Mouse (Mus musculus) liver, postnatal 0 days (tissue): ENCODE results near the gene Rcbtb1. TPM values are rescaled to one million over a fixed set of nuclear protein-coding genes. Genes with fewer than 3 reads are reported as not detected.

ENCODE experiments used
- ATAC-seq: fragments of 200-750 bp; cut with Nextera tagmentation; 2 replicates; pipeline ENCODE4 v1.8.0; 2017; ENCODE audit warnings: mild to moderate bottlenecking, moderate library complexity
- DNase-seq: peaks from one replicate; pipeline ENCODE4 v3.0.0-alpha.2; 2016
- H3K27ac ChIP-seq: fragments of 300-500 bp; sonication (generic); 2 replicates; pipeline ENCODE4 v1.5.1; 2014; ENCODE audit warnings: antibody characterized with exemption, moderate library complexity, mild to moderate bottlenecking, low read depth
- H3K27me3 ChIP-seq: fragments of 300-500 bp; sonication (generic); 2 replicates; pipeline ENCODE4 v1.6.1; 2014; ENCODE audit warnings: low read length, control low read depth, mixed read lengths; ENCODE audit not compliant: insufficient read depth
- H3K36me3 ChIP-seq: fragments of 300-500 bp; sonication (generic); replicated peaks from 2 replicates; pipeline ENCODE4 v1.6.1; 2014; ENCODE audit warnings: mild to moderate bottlenecking, control low read depth, low read length, moderate library complexity, mixed read lengths; ENCODE audit not compliant: insufficient read depth
- H3K4me1 ChIP-seq: fragments of 300-500 bp; sonication (generic); 2 replicates; pipeline ENCODE4 v1.6.1; 2014; ENCODE audit warnings: antibody characterized with exemption, mild to moderate bottlenecking, control low read depth; ENCODE audit not compliant: insufficient read depth
- H3K4me2 ChIP-seq: fragments of 300-500 bp; sonication (generic); 2 replicates; pipeline ENCODE4 v1.6.1; 2014; ENCODE audit warnings: low read depth, mild to moderate bottlenecking, low read length, moderate library complexity, mixed read lengths
- H3K4me3 ChIP-seq: fragments of 300-500 bp; sonication (generic); 2 replicates; pipeline ENCODE4 v1.5.1; 2014; ENCODE audit warnings: low read depth, low read length
- H3K9ac ChIP-seq: fragments of 300-500 bp; sonication (generic); replicated peaks from 2 replicates; pipeline ENCODE4 v1.6.1; 2014; ENCODE audit warnings: mild to moderate bottlenecking, moderate library complexity
- H3K9me3 ChIP-seq: fragments of 300-500 bp; sonication (generic); 2 replicates; pipeline ENCODE4 v1.6.1; 2016; ENCODE audit warnings: mild to moderate bottlenecking, control low read depth, low read length, mixed read lengths
- CTCF ChIP-seq: sonication (generic); IDR thresholded peaks from 2 replicates; pipeline ENCODE4 v1.5.1; 2016; ENCODE audit warnings: antibody characterized with exemption, low read depth
- EP300 ChIP-seq: IDR thresholded peaks from 2 replicates; pipeline ENCODE4 v1.6.1; 2016; ENCODE audit warnings: antibody characterized with exemption, low read depth, mild to moderate bottlenecking
- WGBS: fragments of 180-500 bp; shearing (Covaris S2); extraction: QIAGEN DNeasy Blood & Tissue Kit; methylation state at CpG from one replicate; pipeline ENCODE4 v1.1.7; 2014; ENCODE audit not compliant: insufficient replicate concordance; 5-methylcytosine and 5-hydroxymethylcytosine counted together
- polyA plus RNA-seq: library from polyadenylated mRNA; unstranded; fragments of >200 nt; fragmentation: Nextera tagmentation; extraction: Ambion mirVana; gene quantifications from 2 replicates; pipeline ENCODE4 v1.2.1, GENCODE M21; 2015

Gene Rcbtb1
- polyA plus RNA-seq, 1 experiment from 2014 or later = 16.5 TPM

DNA sequence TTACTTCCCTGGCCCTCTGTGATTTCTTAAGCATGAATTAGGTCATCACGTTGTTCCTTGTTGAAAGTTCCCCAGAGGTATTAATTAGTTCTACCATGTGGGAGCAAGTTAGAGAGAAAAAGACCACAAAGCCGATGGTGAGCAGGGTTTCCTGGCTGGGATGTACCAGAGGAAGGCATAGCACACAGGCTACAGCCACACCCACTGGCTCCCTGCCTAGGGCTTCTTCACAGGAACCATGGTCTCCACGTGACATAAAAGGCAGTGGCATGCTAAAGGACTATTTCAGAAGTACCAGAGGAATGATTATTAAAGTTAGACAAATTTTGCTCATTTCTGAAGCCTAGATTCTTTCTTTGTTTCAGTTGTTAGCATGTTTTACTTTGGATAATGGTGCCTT lies 18.2 kb downstream of the Rcbtb1 start:
- H3K4me2 ChIP-seq = no peak overlapping the region
- TF ChIP-seq EP300 (no peak), CTCF (no peak)
- DNase-seq (no peak), ATAC-seq (no peak)
- H3K27me3 ChIP-seq = no peaks in the 10 kb centered on the region
- H3K9ac ChIP-seq = no peak overlapping the region
- H3K4me3 ChIP-seq = no peak overlapping the region
- peaks cover 17% of the 10 kb centered on the region for H3K36me3 ChIP-seq
- H3K9me3 ChIP-seq = no peaks in the 10 kb centered on the region
- H3K4me1 ChIP-seq = 0 out of 2 replicates have a peak, but pooled peaks cover 5% of the 10 kb centered on the region
- H3K27ac ChIP-seq = no peak overlapping the region
- WGBS = 77% methylated on average over 3 of the region's 3 CpGs

DNA sequence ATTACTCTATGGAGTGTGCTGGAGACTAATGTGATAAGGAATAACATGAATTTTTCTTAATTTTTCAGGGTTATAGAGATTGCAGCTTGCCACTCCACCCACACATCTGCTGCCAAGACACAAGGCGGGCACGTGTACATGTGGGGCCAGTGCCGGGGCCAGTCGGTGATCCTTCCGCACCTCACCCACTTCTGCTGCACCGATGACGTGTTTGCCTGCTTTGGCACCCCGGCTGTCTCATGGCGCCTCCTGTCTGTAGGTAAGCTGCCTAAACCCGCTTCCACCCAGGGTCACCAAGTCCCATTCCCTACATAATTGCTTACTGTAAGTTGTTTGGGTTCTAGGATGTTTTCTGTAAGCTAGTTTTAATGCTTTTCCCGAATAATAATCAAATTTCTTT lies 25.2 kb downstream of the Rcbtb1 start:
- Histone ChIP-seq H3K4me1 (no peaks in the 10 kb centered on the region), H3K9ac (no peak overlapping the region), H3K27me3 (no peaks in the 10 kb centered on the region), H3K4me3 (no peak overlapping the region), H3K4me2 (no peak overlapping the region), H3K36me3 (peaks cover 26% of the 10 kb centered on the region), H3K9me3 (no peaks in the 10 kb centered on the region), H3K27ac (no peak overlapping the region)
- 85% methylated on average over 11 of the region's 11 CpGs for WGBS
- TF ChIP-seq EP300 (no peak), CTCF (no peak)
- ATAC-seq (no peak), DNase-seq (no peak)

DNA sequence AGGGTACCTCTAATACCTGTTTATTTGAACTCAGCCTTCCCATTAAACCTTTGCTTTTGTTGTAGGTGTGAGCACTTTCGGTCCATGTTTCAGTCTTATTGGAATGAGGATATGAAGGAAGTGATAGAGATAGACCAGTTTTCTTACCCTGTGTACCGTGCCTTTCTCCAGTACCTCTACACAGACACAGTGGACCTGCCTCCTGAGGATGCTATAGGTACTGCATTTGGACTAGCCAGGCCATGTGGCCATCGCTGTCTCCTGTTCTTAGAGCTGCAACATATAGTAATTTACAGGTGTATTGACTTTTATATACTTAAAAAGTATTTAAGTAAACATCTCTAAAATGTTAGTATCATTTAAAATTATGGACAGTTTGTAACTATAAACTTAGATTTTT lies 28.8 kb downstream of the Rcbtb1 start:
- Histone ChIP-seq H3K4me1 (no peaks in the 10 kb centered on the region), H3K27me3 (no peaks in the 10 kb centered on the region), H3K4me2 (no peak overlapping the region), H3K36me3 (peaks cover 46% of the 10 kb centered on the region), H3K4me3 (no peak overlapping the region), H3K9ac (no peak overlapping the region), H3K27ac (no peak overlapping the region), H3K9me3 (no peaks in the 10 kb centered on the region)
- DNase-seq = no peak
- no peak for TF ChIP-seq EP300
- TF ChIP-seq CTCF = peak; percentile 17; the same call in 1 of the 2 replicates
- no peak for ATAC-seq
- WGBS = 84% methylated on average over 3 of the region's 3 CpGs

DNA sequence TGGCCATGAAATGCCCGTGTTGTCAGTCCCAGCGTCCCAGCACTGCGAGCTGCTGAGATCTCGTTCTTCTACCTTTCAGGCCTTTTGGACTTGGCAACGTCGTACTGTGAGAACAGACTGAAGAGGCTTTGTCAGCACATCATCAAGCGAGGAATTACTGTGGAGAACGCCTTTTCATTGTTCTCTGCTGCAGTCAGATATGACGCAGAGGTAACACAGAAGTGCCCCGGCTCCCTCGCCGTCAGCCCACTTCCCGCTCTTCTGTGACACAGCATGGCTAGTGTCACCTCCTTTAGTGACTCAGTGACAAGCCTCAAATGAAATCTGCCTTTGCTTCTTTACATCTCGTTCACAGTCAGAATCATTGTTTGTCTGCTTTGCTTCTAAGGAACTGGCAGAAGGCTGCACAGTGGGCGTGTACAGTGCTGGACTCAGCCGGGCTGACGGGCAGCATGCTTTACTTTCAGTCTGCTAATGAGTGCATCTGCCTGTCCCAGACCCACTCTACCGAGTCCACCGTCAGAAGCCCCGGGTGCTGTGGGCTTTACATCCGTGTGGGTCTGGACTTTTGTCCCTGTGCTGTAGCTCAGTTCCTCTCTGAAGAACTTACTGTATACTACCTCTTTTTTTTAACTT lies 29.4 kb downstream of the Rcbtb1 start:
- Histone ChIP-seq H3K9ac (no peak overlapping the region), H3K4me1 (no peaks in the 10 kb centered on the region), H3K27me3 (no peaks in the 10 kb centered on the region), H3K4me2 (no peak overlapping the region), H3K9me3 (no peaks in the 10 kb centered on the region), H3K36me3 (peaks cover 45% of the 10 kb centered on the region), H3K27ac (no peak overlapping the region), H3K4me3 (no peak overlapping the region)
- whole genome bisulfite sequencing = 84% methylated on average over 21 of the region's 21 CpGs
- TF ChIP-seq EP300 = no peak
- no peak for TF ChIP-seq CTCF
- ATAC-seq = no peak
- no peak for DNase-seq

DNA sequence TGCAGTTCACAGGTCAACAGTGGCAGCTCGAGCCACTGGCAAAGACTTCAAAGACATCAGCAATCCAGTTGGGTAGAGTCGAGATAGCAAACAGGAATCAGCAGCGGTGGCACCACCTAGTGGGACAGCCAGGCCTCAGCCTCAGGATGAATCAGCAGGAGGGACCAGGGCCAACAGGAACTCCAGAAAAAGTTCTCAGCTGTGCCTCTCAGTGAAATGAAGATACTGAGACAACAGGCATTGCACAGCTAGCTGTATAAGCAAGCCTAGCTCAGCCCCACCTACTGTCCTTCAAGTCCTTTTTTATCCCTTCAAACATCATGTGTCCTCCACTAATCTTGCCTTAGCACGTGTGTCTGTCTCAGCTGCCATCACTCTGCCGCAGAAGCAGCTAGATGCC lies 31.0 kb downstream of the Rcbtb1 start:
- no peak overlapping the region for H3K9ac ChIP-seq
- 48% methylated on average over 5 of the region's 5 CpGs for WGBS
- peak; percentile 56 for DNase-seq
- no peaks in the 10 kb centered on the region for H3K4me1 ChIP-seq
- ATAC-seq = peak; percentile 84
- H3K27me3 ChIP-seq = no peaks in the 10 kb centered on the region
- TF ChIP-seq EP300 (no peak), CTCF (peak; percentile 68)
- H3K4me2 ChIP-seq = no peak overlapping the region
- no peak overlapping the region for H3K27ac ChIP-seq
- peaks cover 45% of the 10 kb centered on the region for H3K36me3 ChIP-seq
- no peak overlapping the region for H3K4me3 ChIP-seq
- H3K9me3 ChIP-seq = no peaks in the 10 kb centered on the region

DNA sequence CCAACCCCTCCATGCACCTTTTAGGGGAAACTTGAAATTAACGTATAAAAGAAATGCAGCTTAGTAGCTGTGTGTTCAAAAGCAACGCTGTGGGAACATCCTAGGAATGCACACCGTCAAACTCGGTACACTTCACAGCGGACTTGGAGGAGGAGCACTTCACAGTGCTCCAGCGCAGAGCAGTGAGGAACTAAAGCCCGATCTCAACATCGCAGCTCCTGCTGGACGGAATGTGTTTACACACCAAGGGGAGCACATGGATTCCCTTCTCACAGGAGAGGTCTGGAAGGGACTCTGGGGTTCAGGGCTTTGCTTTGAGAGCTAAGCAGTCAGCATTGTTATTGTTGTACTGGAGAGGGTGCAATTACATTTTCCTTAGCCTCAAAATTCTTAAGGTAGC lies 32.6 kb downstream of the Rcbtb1 start:
- no peak for DNase-seq
- TF ChIP-seq EP300 (no peak), CTCF (no peak)
- H3K4me3 ChIP-seq = no peak overlapping the region
- H3K4me1 ChIP-seq = no peaks in the 10 kb centered on the region
- peaks cover 45% of the 10 kb centered on the region for H3K36me3 ChIP-seq
- no peak overlapping the region for H3K27ac ChIP-seq
- H3K4me2 ChIP-seq = no peak overlapping the region
- WGBS = 89% methylated on average over 9 of the region's 9 CpGs
- H3K9me3 ChIP-seq = no peaks in the 10 kb centered on the region
- H3K27me3 ChIP-seq = no peaks in the 10 kb centered on the region
- no peak overlapping the region for H3K9ac ChIP-seq
- no peak for ATAC-seq
